Mouse (Mus musculus) heart, embryonic 11.5 days (tissue): ENCODE data around the gene Gm5890. TPM values are rescaled to one million over a fixed set of nuclear protein-coding genes. Genes with fewer than 3 reads are reported as not detected.
"Not testable (repeated sequence)": the region's sequence is repeated elsewhere in the genome, so short reads cannot be mapped to it uniquely, and the experiment has no call there.

Experiments
- ATAC-seq: fragments of 200-750 bp; cut with Nextera tagmentation; replicated peaks from 2 replicates; pipeline ENCODE4 v1.8.0; 2017; ENCODE audit warnings: moderate library complexity; ENCODE audit not compliant: insufficient number of reproducible peaks, low FRiP score, low TSS enrichment
- H3K27ac ChIP-seq: fragments of 300-500 bp; sonication (generic); 2 replicates; pipeline ENCODE4 v1.5.1; 2014; ENCODE audit warnings: mild to moderate bottlenecking, low read depth, low read length
- H3K27me3 ChIP-seq: fragments of 300-500 bp; sonication (generic); 2 replicates; pipeline ENCODE4 v1.6.1; 2014; ENCODE audit warnings: mild to moderate bottlenecking, low read length, mixed read lengths; ENCODE audit not compliant: control insufficient read depth, insufficient read depth
- H3K36me3 ChIP-seq: fragments of 300-500 bp; sonication (generic); 2 replicates; pipeline ENCODE4 v1.6.1; 2014; ENCODE audit warnings: mild to moderate bottlenecking, low read length, moderate library complexity, mixed read lengths; ENCODE audit not compliant: control insufficient read depth, insufficient read depth
- H3K4me1 ChIP-seq: fragments of 300-500 bp; sonication (generic); 2 replicates; pipeline ENCODE4 v1.6.1; 2014; ENCODE audit warnings: low read length; ENCODE audit not compliant: control insufficient read depth, insufficient read depth
- H3K4me2 ChIP-seq: fragments of 300-500 bp; sonication (generic); 2 replicates; pipeline ENCODE4 v1.6.1; 2014; ENCODE audit warnings: mild to moderate bottlenecking, moderate library complexity
- H3K4me3 ChIP-seq: fragments of 300-500 bp; sonication (generic); 2 replicates; pipeline ENCODE4 v1.5.1; 2014; ENCODE audit warnings: low read depth, low read length
- H3K9ac ChIP-seq: fragments of 300-500 bp; sonication (generic); 2 replicates; pipeline ENCODE4 v1.6.1; 2014; ENCODE audit warnings: mild to moderate bottlenecking, low read depth, low read length, moderate library complexity
- H3K9me3 ChIP-seq: fragments of 300-500 bp; sonication (generic); replicated peaks from 2 replicates; pipeline ENCODE4 v1.6.1; 2016; ENCODE audit warnings: low read length; ENCODE audit not compliant: control insufficient read depth
- WGBS: fragments of 180-500 bp; shearing (Covaris S2); extraction: QIAGEN DNeasy Blood & Tissue Kit; methylation state at CpG from one replicate; pipeline ENCODE4 v1.1.7; 2014; ENCODE audit not compliant: insufficient replicate concordance; 5-methylcytosine and 5-hydroxymethylcytosine counted together
- polyA plus RNA-seq: library from polyadenylated mRNA; unstranded; fragments of >200 nt; fragmentation: Nextera tagmentation; extraction: Ambion mirVana; gene quantifications from 2 replicates; pipeline ENCODE4 v1.2.1, GENCODE M21; 2014

The Gm5890 gene
- not detected in 2 replicates for polyA plus RNA-seq

- ATAC-seq, H3K4me1 ChIP-seq, H3K9ac ChIP-seq, H3K36me3 ChIP-seq, H3K4me3 ChIP-seq, H3K27me3 ChIP-seq, H3K9me3 ChIP-seq, H3K27ac ChIP-seq, H3K4me2 ChIP-seq: not testable (repeated sequence)
- no CpG with 5 or more reads among the region's 3 CpGs for WGBS
These were observed at the start of gene Gm5890 for GRCm38 (mm10) chr7:20262734-20263133. Gene Gm5890, minus strand, starts transcription at chr7:20262834.

GRCm38 (mm10) chr7:20233728-20234127, 28.9 kb downstream of the Gm5890 start, which contains the start of gene Gm4498:
Gene Gm4498, minus strand, starts transcription at chr7:20233828.
- not testable (repeated sequence) for H3K4me1 ChIP-seq, H3K27ac ChIP-seq, H3K9me3 ChIP-seq, H3K4me3 ChIP-seq, H3K9ac ChIP-seq, H3K4me2 ChIP-seq, ATAC-seq, H3K27me3 ChIP-seq, H3K36me3 ChIP-seq
- WGBS: no CpG with 5 or more reads among the region's 2 CpGs

Other genes starting within 250 kb of the Gm5890 start
- gene Vmn1r91, start 163.2 kb downstream of the Gm5890 start, polyA plus RNA-seq: not detected in 2 replicates
- not detected in 2 replicates for gene Gm16442, start 140.3 kb downstream of the Gm5890 start, polyA plus RNA-seq
- not detected in 2 replicates for gene Vmn1r93, start 123.7 kb downstream of the Gm5890 start, polyA plus RNA-seq
- gene Vmn1r94, start 94.5 kb downstream of the Gm5890 start, polyA plus RNA-seq: not detected in 2 replicates
- not detected in 2 replicates for gene Vmn1r95, start 69.1 kb downstream of the Gm5890 start, polyA plus RNA-seq
- not detected in 2 replicates for gene Gm6164, start 57.2 kb downstream of the Gm5890 start, polyA plus RNA-seq
- not detected in 2 replicates for gene Gm4498, start 29.0 kb downstream of the Gm5890 start, polyA plus RNA-seq
- gene Gm4133, start 71.2 kb upstream of the Gm5890 start, polyA plus RNA-seq: not detected in 2 replicates
- not detected in 2 replicates for gene Gm5728, start 112.6 kb upstream of the Gm5890 start, polyA plus RNA-seq
- gene Vmn1r100, start 155.1 kb upstream of the Gm5890 start, polyA plus RNA-seq: not detected in 2 replicates
- gene Vmn1r101, start 179.8 kb upstream of the Gm5890 start, polyA plus RNA-seq: not detected in 2 replicates
- not detected in 2 replicates for gene Gm10670, start 212.1 kb upstream of the Gm5890 start, polyA plus RNA-seq
- gene Vmn1r103, start 247.7 kb upstream of the Gm5890 start, polyA plus RNA-seq: not detected in 2 replicates